Mouse (Mus musculus) intestine, embryonic 16.5 days (tissue): ENCODE data around the gene Immp2l. TPM values are rescaled to one million over a fixed set of nuclear protein-coding genes. Genes with fewer than 3 reads are reported as not detected.

Experiments
- ATAC-seq: fragments of 200-750 bp; cut with Nextera tagmentation; 2 replicates; pipeline ENCODE4 v1.8.0; 2017; ENCODE audit warnings: moderate TSS enrichment, moderate library complexity
- H3K27ac ChIP-seq: fragments of 300-500 bp; sonication (generic); 2 replicates; pipeline ENCODE4 v1.5.1; 2014; ENCODE audit warnings: mild to moderate bottlenecking, low read length
- H3K27me3 ChIP-seq: fragments of 300-500 bp; sonication (generic); replicated peaks from 2 replicates; pipeline ENCODE4 v1.6.1; 2014; ENCODE audit warnings: low read length, control low read depth, mixed read lengths; ENCODE audit not compliant: control insufficient read depth, insufficient read depth
- H3K36me3 ChIP-seq: fragments of 300-500 bp; sonication (generic); 2 replicates; pipeline ENCODE4 v1.6.1; 2014; ENCODE audit warnings: low read length, control low read depth; ENCODE audit not compliant: control insufficient read depth, insufficient read depth
- H3K4me1 ChIP-seq: fragments of 300-500 bp; sonication (generic); 2 replicates; pipeline ENCODE4 v1.6.1; 2014; ENCODE audit warnings: low read length, control low read depth, mixed read lengths; ENCODE audit not compliant: control insufficient read depth, insufficient read depth
- H3K4me2 ChIP-seq: fragments of 300-500 bp; sonication (generic); 2 replicates; pipeline ENCODE4 v1.6.1; 2014; ENCODE audit warnings: low read depth, low read length, control low read depth
- H3K4me3 ChIP-seq: fragments of 300-500 bp; sonication (generic); 2 replicates; pipeline ENCODE4 v1.5.1; 2014; ENCODE audit warnings: mild to moderate bottlenecking, low read length
- H3K9ac ChIP-seq: fragments of 300-500 bp; sonication (generic); 2 replicates; pipeline ENCODE4 v1.6.1; 2014; ENCODE audit warnings: low read depth, low read length
- H3K9me3 ChIP-seq: fragments of 300-500 bp; sonication (generic); 2 replicates; pipeline ENCODE4 v1.6.1; 2016; ENCODE audit warnings: low read length, control low read depth; ENCODE audit not compliant: control insufficient read depth
- WGBS: fragments of 180-500 bp; shearing (Covaris S2); extraction: QIAGEN DNeasy Blood & Tissue Kit; methylation state at CpG from one replicate; pipeline ENCODE4 v1.1.7; 2014; 5-methylcytosine and 5-hydroxymethylcytosine counted together
- polyA plus RNA-seq: library from polyadenylated mRNA; unstranded; fragments of >200 nt; fragmentation: Nextera tagmentation; extraction: Ambion mirVana; gene quantifications from 2 replicates; pipeline ENCODE4 v1.2.1, GENCODE M21; 2015

Gene Immp2l
- polyA plus RNA-seq, 1 experiment from 2014 or later: 36.8 TPM

- Histone ChIP-seq H3K4me1 (no peaks in the 10 kb centered on the region), H3K27ac (no peak overlapping the region), H3K4me3 (no peak overlapping the region), H3K36me3 (no peaks in the 10 kb centered on the region), H3K4me2 (no peak overlapping the region), H3K27me3 (no peaks in the 10 kb centered on the region), H3K9me3 (no peaks in the 10 kb centered on the region), H3K9ac (no peak overlapping the region)
- no peak for ATAC-seq
- 52% methylated on average over 2 of the region's 2 CpGs for WGBS
Observed at GRCm38 (mm10) chr12:41674861-41675260, 651.0 kb downstream of the Immp2l start.

- H3K27ac ChIP-seq: no peak overlapping the region
- no peak overlapping the region for H3K4me3 ChIP-seq
- H3K27me3 ChIP-seq: no peaks in the 10 kb centered on the region
- no peaks in the 10 kb centered on the region for H3K36me3 ChIP-seq
- H3K4me2 ChIP-seq: no peak overlapping the region
- no peaks in the 10 kb centered on the region for H3K9me3 ChIP-seq
- H3K9ac ChIP-seq: no peak overlapping the region
- ATAC-seq: no peak
- WGBS: 93% methylated on average over 1 of the region's 1 CpGs
- H3K4me1 ChIP-seq: no peaks in the 10 kb centered on the region
Observed at GRCm38 (mm10) chr12:41680141-41680540, 656.3 kb downstream of the Immp2l start.

GRCm38 (mm10) chr12:41682141-41682540 lies 658.3 kb downstream of the Immp2l start:
- Histone ChIP-seq H3K9me3 (no peaks in the 10 kb centered on the region), H3K36me3 (no peaks in the 10 kb centered on the region), H3K4me2 (no peak overlapping the region), H3K27ac (no peak overlapping the region), H3K4me3 (no peak overlapping the region), H3K9ac (no peak overlapping the region), H3K4me1 (no peaks in the 10 kb centered on the region), H3K27me3 (no peaks in the 10 kb centered on the region)
- ATAC-seq: no peak
- 50% methylated on average over 1 of the region's 1 CpGs for WGBS

GRCm38 (mm10) chr12:41689809-41690208 lies 665.9 kb downstream of the Immp2l start:
- H3K4me3 ChIP-seq: no peak overlapping the region
- no peaks in the 10 kb centered on the region for H3K36me3 ChIP-seq
- H3K4me2 ChIP-seq: no peak overlapping the region
- no peak for ATAC-seq
- no peak overlapping the region for H3K9ac ChIP-seq
- H3K4me1 ChIP-seq: no peaks in the 10 kb centered on the region
- H3K27ac ChIP-seq: no peak overlapping the region
- no peaks in the 10 kb centered on the region for H3K9me3 ChIP-seq
- H3K27me3 ChIP-seq: no peaks in the 10 kb centered on the region
- WGBS: 86% methylated on average over 3 of the region's 3 CpGs

- Histone ChIP-seq H3K4me1 (no peaks in the 10 kb centered on the region), H3K36me3 (no peaks in the 10 kb centered on the region), H3K4me2 (no peak overlapping the region), H3K9ac (no peak overlapping the region), H3K27ac (no peak overlapping the region), H3K9me3 (no peaks in the 10 kb centered on the region), H3K4me3 (no peak overlapping the region), H3K27me3 (no peaks in the 10 kb centered on the region)
- ATAC-seq: no peak
- WGBS: 93% methylated on average over 2 of the region's 2 CpGs
Observed at GRCm38 (mm10) chr12:41710608-41711007, 686.7 kb downstream of the Immp2l start.

- no peak for ATAC-seq
- H3K4me2 ChIP-seq: no peak overlapping the region
- H3K4me3 ChIP-seq: no peak overlapping the region
- no peak overlapping the region for H3K27ac ChIP-seq
- no peaks in the 10 kb centered on the region for H3K9me3 ChIP-seq
- 62% methylated on average over 1 of the region's 1 CpGs for WGBS
- no peaks in the 10 kb centered on the region for H3K4me1 ChIP-seq
- no peaks in the 10 kb centered on the region for H3K27me3 ChIP-seq
- H3K9ac ChIP-seq: no peak overlapping the region
- H3K36me3 ChIP-seq: no peaks in the 10 kb centered on the region
Observed at GRCm38 (mm10) chr12:41716946-41717345, 693.1 kb downstream of the Immp2l start.

- Histone ChIP-seq H3K4me1 (no peaks in the 10 kb centered on the region), H3K9ac (no peak overlapping the region), H3K27me3 (no peaks in the 10 kb centered on the region), H3K4me2 (no peak overlapping the region), H3K36me3 (no peaks in the 10 kb centered on the region), H3K27ac (no peak overlapping the region), H3K9me3 (no peaks in the 10 kb centered on the region), H3K4me3 (no peak overlapping the region)
- 83% methylated on average over 2 of the region's 2 CpGs for WGBS
- no peak for ATAC-seq
Observed at GRCm38 (mm10) chr12:41724585-41724984, 700.7 kb downstream of the Immp2l start.

GRCm38 (mm10) chr12:41726720-41727119 lies 702.8 kb downstream of the Immp2l start:
- Histone ChIP-seq H3K4me2 (no peak overlapping the region), H3K36me3 (no peaks in the 10 kb centered on the region), H3K27ac (no peak overlapping the region), H3K4me3 (no peak overlapping the region), H3K9ac (no peak overlapping the region), H3K9me3 (no peaks in the 10 kb centered on the region), H3K27me3 (no peaks in the 10 kb centered on the region), H3K4me1 (no peaks in the 10 kb centered on the region)
- WGBS: 78% methylated on average over 1 of the region's 1 CpGs
- ATAC-seq: no peak

- Histone ChIP-seq H3K27ac (no peak overlapping the region), H3K9ac (no peak overlapping the region)
- no peak for ATAC-seq
Observed at GRCm38 (mm10) chr12:41727221-41727620, 703.3 kb downstream of the Immp2l start.

GRCm38 (mm10) chr12:41727764-41728338 lies 704.0 kb downstream of the Immp2l start:
- no peaks in the 10 kb centered on the region for H3K36me3 ChIP-seq
- H3K27ac ChIP-seq: no peak overlapping the region
- ATAC-seq: no peak
- 80% methylated on average over 1 of the region's 1 CpGs for WGBS
- no peaks in the 10 kb centered on the region for H3K9me3 ChIP-seq
- no peaks in the 10 kb centered on the region for H3K27me3 ChIP-seq
- no peak overlapping the region for H3K4me2 ChIP-seq
- no peaks in the 10 kb centered on the region for H3K4me1 ChIP-seq
- H3K4me3 ChIP-seq: no peak overlapping the region
- H3K9ac ChIP-seq: no peak overlapping the region

More at GRCm38 (mm10) chr12:41727221-41727620, 703.3 kb downstream of the Immp2l start:
- Histone ChIP-seq H3K4me1 (no peaks in the 10 kb centered on the region), H3K9me3 (no peaks in the 10 kb centered on the region), H3K4me2 (no peak overlapping the region), H3K36me3 (no peaks in the 10 kb centered on the region), H3K27me3 (no peaks in the 10 kb centered on the region), H3K4me3 (no peak overlapping the region)
- 60% methylated on average over 3 of the region's 3 CpGs for WGBS
